Mouse (Mus musculus): Measurements from ENCODE around the gene Samd5.

Gene Samd5

DNA sequence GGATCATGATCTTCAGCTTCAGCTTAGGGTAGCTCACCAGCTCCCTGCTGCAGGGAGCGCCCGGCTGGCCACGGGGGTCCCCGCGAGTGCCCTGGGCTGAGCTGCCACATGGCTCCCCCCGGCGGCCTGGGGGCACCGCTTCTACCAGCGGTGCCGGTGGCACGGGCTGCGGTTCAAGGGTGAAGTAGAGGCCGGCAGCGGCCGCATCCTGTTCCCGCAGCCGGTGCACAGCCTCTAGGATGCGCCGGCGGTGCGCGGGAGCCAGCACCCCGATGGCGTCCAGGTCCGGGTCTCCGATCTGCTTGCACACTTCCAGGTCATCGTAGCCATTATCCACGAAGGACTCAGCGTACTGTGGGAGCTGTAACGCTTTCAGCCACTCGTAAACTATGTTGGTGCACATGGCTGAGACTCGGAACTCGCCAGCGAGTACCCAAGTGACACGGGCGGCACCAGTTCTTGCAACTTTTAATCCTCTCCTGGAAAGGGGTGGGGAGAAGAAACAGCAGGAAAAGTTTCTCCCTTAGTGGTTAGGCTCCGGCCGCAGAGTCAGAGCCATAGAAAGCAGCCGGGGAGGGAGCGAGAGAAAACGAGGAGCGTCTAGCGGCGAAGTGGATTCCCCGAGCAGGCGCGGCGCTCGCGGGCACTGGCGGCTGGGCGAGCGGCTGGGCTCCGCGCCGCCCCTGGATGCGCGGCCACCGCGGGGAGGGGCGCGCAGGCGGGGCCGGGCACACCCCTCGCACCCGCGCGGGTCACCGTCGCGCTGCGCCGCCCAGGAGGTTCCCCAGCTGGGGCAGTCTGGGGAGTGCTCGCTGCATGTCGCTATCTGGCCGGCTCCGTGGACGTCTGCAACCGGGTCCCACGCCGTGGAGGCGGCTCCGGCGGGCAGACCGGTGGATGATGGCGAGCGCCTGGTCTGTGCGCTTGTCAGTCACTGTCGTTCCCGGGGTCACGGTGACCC is at the start of gene Samd5:
Samd5 (minus strand) TSS at position 648 of the 961 bp plus-strand sequence.
- DNase-seq (ENCODE audit: low spot score), result no peak

DNA sequence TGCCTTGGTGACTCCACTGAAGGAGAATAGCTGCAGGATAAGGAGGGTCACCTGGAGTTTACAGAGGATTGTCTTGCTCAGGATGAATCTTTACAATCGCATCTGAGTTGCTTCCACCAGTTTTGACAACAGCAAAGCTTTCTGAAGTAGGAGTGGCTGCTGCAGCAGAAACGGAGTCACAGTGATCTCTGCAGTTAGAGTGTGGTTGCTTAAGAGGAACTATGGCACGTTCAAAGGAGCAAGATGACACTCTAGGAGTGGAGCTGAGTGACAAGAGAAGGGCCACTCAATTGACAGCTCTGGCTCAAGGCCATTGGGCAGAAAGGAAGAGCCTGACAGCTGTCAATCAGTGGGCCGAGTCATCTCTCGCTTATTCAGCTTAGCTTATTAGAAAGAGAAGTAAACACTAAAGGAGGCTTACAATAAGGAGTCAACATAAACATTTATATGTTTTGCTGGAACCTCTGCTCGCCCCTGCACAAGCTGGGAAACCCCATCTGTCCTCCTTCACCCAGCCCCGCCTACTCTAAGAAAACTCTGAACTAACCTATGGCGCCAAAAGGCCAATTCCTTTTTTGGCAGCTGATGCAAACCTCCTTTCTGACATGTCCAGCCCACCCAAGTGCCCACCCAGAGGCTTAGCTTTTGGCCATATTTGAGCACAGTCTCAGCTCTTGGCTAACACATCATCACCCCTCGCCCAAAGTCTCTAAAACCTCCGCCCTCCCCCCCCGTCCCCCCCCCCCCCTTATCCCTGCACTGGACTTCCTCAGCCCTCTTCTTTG is 47.7 kb upstream of the Samd5 start:
- DNase-seq (ENCODE audit: low spot score), result no peak

DNA sequence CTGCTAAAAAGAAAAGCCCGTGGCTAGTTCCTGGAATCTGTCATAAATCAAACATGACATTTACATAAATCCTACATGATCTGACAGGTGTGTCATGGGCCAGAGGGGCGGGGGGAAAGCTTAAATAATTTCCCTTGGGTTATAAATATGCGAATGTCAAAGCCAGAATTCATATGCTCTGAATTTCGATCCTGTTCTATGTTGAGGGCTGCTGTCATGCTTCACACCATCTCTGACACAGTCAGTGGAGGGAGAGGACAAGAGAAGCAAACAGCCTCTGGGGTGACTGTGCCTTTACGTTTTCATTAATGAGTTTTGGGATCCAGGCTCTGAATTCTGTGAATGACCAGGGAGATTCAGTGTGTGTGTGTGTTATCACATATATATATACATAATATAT is 45.0 kb upstream of the Samd5 start:
- DNase-seq (ENCODE audit: low spot score), result no peak

DNA sequence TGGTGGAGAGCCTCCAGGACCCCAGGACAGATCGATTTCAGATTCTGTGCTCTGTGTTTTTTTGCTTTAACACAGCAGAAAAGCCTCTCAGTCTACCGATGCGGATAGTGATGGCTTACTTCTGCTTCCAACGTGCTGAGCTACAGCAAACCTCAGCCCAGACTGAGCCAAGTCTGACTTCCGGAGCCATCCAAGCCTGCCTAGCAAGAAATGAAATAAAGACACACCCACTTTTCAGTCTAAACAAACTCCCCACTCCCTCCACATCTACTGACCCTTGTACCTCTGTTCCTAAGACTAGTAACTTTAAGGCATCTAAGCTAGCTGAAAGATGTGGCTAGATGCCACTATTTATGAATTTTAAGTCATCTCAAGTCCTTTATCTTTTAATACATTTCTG is 43.1 kb upstream of the Samd5 start:
- DNase-seq (ENCODE audit: low spot score), result no peak

DNA sequence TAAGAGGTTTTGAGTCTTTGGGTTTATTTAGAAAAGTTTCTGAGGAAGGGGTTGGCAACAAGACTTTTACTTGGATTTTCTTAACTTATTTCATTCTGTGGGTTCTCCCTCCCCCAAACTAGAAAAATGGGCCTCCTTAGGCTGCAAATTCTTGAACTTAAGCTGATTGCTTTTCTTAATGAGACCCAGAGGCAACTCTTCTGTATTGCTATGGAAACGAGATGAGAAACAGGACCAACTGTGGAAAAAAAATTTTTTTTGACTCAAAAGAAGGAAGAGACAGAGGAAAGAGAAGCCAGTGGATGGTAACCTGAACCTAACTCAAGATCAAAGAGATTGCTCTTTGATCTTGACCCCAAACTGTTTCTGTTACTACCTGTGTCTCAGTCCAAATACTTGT is 29.9 kb upstream of the Samd5 start:
- DNase-seq (ENCODE audit: low spot score), result no peak

DNA sequence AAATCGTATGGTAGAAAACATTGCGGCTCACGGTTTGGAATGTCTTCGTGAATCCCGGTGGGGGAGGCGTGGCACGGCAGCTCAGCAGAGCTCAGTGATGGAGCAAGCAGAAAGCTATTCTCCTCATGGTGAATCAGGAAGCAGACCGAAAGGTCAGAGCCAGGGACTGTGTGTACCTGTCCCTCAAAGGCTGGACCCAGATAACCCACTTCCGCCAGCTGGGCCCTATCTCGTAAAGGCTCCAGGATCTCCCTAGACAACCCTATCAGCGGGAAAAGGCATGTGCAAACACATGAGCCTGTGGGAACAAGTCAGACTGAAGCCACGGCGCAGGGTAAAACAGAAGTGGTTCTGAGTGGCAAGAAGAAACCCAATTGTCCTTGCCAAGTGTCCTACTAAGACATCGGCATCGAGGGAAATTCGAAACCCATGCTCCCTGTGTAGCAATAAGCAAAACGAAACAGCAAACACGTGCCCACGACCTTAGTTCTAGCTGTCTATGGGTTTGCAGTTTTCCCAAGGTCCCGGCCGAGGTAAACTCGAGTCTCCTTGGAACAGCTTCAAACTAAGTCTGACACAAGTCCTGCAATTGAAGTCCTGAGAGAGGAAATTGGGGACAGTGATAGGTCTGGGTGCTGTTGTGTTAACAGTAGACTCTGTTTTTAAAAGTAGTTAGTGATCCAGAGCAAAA is 24.2 kb upstream of the Samd5 start:
- no peak for DNase-seq (ENCODE audit: low spot score)

DNA sequence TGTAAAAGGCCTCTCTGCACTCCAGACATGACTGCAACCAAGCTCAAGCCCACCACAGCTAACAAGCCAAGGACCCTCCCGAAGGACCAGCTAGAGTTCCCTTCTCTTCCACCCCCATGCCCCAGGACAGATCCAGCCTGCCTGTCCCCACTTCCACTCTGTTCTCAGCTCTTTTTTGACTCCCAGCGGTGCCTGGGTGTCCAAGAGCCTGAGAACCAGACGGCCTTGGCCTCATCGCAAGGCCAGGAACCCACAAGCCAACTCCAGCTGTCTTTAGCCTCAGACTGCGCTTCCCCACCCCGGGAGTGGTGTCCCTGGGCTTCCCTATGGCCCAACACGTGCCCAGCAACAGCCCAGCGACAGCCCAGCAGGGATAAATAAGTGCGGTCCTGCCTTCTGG is 23.1 kb upstream of the Samd5 start:
- no peak for DNase-seq (ENCODE audit: low spot score)

DNA sequence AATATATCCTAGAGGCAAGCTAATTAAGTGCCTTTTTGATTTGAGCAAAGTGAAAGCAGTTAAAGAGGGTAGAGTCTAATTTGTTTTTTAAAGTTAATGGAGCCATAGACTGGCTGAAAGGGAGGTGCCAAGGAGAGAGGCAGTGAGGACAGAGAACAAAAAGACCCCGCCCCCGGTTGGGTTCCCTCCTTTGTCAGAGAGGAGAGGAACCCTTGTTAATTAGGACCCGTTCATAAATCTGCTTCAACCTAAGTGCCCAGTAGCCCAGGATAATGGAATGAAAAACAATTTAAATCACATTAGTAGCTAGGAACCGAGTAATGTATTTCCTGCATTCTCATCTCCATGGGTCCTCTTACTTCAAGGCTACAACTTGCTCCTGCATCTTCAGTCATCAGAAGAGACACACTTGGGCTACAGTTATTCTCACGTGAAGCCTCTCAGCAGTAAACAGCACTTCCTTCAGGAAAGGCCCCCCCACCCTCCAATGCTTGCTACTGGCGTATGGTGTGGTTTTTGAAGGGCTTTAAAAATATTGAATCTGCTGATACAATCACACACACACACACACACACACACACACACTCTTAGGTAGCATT is 21.6 kb upstream of the Samd5 start:
- DNase-seq (ENCODE audit: low spot score), result no peak

DNA sequence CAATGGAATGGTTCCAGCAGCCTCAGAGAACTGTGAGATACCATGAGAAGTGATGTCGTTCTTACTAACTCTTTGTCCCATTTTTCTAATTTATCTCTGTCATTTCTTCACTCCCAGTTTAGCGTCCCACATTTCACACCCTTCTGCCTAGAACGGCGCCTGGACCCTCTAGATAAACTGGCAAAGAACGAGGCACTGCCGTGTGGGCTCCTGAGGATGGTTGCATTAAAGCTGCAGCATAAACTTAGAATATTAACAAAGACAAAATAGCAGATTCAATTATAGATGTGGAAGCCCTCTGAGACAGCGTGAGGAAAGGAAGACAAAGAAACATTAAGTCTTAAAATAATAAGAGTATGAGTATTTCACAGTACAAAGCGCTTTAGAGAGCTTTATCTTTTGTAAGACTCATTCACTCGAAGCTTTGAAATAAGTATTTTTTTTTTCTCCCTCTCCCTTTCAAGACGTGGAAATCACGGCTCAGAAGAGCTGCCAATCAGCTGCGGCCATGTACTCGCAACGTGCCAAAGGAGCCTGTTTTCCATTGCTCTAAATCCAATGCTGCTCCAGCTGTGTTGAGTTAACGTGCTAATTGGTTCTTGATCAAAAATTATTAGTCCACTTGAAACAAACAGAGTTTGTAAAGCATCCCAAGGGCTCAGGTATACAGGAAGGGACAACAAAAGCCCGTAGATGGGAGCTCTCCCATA is 19.1 kb upstream of the Samd5 start:
- DNase-seq (ENCODE audit: low spot score), result no peak

DNA sequence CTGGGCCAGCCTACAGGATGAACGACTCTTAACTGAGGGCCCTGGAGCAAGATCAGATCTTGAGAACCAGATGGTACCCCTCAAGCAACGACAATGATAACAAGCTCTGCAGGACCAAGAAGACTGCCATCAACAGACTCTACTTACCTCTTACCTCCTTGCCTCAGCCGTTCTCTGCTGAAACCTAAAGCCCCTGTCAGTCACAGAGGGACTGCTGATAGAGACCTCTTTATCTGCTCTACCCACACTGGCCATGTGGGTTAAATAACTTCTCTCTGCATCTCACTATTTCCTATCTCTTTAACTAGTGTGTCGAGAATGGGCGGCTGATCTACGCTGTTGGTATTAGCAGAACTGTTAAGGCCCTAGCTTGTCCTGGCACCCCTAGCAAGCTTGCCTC is 5.9 kb upstream of the Samd5 start:
- no peak for DNase-seq (ENCODE audit: low spot score)

DNA sequence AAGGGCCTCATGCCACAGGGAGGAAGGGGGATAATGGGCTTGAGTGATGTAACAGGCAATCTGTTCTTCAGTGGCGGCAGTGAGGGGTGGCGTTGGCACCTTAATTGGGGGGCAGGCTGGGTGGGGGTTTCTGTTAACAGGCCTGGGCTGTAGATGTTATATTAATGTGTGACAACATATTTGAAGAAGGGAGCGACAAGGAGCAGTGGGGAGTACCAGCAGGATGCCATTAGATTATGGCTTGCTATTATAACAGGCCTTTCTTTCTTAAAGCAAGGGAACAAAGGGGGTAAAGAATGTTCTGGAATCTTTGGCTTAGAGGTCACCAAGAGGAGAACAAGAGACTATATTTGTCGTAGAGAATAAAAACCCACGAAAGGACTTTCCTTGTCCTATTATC is 4.9 kb upstream of the Samd5 start:
- no peak for DNase-seq (ENCODE audit: low spot score)

DNA sequence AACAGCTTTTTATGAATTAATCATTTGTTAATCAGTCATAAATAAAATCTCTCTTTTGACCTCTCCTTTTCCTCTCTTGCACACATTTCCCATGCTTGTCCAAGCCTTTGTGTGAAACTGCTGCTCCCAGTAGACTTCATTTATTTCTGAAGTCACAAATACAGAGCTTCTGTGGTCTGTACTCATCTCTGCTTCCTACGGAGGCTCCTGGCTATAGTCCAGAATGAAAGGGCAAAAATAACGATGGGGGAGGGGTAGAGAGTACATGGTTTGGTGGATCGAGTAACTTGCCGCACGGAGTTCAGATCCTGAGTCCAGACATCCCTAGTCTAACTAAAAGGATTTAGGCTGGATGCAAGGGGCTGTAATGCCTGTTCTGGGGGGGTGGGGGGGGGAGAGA is 3.1 kb upstream of the Samd5 start:
- no peak for DNase-seq (ENCODE audit: low spot score)

DNA sequence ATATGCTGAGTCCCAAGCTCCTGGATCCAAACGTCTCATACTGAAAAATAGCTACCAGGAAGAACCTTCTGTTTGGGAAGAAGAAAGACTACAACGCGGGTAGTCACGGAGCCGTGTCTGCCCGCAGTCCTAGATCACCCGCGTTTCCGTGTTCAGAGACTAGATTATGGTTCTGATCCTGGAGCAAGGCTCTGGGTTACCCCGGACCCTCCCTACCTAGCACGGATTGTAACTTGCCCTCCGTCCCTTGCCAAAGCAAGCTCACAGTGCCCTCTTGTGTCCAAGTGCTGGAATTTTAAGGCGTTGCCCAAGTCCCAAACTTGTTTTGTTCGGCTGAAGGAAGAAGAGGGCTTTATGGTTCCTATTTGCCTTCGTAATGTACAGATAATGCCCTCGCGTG is 1.9 kb upstream of the Samd5 start:
- no peak for DNase-seq (ENCODE audit: low spot score)

DNA sequence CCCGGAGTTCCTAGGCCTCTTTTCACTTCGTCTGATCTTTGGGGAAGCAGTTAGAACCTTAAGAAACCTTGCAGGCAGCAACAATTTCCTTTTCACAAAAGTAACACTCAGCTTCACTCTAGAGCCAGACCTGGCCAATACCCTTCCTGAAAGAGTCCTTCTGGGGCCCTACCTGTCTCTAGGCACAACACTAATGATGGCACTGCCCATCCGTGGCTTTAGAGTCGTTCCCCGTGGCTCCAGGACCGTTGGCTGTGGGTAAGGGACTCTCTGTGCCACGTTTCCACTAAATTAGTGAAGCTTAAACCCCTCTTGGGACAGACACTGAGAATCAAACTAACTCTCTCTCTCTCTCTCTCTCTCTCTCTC is 1.4 kb upstream of the Samd5 start:
- DNase-seq (ENCODE audit: low spot score), result no peak

DNA sequence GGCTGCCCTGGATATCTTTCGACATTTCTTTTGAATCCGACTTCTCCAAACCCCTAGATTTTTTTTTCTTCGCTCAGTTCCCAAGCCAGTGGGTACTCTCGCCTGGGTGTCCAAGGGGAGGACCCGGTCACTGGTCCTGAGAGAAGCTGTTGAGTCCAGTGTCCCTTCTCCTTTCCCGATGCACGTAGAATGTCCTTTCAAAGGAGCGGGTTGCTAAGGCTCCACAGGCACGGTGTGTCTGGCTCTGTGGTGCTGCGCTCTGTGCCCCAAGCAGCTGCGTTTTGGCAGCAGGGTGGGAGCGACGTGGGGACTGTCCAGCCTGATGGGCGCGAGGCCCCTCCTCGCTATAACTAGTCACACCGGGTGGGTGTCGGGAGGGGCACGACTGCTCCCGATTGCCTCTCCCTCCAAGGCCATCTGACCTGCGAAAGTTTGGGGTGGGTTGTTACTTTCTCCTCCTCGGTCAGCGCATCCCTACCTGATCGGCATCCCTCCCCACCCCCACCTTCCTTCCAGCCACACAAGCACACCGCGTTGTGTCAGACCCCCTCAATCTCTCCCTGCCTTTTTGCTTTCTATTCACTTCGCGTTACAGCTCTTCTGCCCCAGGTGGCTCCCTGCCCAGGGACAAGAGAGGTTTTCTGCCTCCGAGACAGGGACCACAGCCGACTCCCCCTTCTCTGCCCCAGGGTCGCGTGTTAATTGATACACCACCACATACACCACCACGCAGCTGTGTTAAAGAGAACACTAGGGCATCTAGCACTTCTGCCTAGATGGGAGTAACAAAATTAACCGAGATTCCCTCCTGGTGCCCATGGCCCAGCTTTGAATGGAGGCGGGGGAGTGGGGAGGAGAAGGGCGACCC is 776 bp upstream of the Samd5 start:
- no peak for DNase-seq (ENCODE audit: low spot score)

DNA sequence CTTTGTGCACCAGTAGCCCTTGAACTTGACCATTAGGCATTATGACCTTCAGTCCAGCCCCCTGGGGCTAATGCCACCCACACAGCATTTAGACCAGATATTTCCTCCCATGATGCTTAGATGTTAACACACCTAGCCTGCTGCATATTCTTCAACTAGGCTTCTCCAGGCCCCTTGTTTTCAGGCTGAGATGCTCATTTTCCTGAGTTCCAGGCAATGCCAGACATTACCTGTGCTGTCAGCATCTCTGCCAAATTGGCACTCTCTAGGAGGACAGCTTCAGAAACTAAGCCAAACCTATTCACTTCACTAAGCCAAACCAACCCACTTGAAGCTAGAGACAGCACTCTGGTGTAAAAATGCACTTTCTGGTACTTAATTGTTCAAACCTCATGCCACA is 1.7 kb downstream of the Samd5 start:
- no peak for DNase-seq (ENCODE audit: low spot score)

DNA sequence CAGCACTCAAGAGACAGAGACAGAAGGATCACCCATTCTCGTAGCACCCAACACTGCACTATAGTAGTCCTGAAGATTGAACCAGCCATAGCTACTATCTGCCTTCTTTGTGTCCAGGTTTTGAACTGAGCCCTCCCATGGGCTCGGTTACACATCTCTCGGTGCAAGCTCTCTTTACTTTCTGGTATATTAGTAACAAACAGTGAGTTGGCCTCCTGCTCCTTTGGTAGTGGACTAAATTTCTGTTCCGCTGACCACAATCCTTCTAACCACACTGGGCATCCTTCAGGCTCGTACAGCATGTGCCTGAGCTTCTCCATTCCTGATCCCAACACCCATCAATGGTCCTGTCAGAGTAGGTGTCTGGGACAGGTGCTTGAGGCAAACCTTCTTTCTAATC is 2.3 kb downstream of the Samd5 start:
- no peak for DNase-seq (ENCODE audit: low spot score)

DNA sequence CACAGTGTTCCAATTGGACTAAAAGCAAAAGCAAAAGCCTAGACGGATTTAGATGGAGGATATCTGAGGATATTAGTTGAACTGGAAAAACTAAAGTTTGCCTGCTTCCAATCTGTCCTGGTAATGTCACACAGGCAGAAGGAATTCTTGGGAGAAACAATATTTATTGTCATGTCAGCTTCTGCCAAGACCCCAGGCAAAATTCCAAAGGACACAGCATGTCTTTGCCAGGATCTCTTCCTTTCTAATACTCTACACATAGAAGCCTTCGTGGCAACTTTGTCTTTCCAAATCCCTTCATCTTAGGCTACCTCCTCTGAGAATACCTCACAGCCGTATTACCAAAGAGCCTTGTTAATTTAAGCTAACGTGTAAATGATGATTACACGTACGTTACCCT is 4.7 kb downstream of the Samd5 start:
- no peak for DNase-seq (ENCODE audit: low spot score)

DNA sequence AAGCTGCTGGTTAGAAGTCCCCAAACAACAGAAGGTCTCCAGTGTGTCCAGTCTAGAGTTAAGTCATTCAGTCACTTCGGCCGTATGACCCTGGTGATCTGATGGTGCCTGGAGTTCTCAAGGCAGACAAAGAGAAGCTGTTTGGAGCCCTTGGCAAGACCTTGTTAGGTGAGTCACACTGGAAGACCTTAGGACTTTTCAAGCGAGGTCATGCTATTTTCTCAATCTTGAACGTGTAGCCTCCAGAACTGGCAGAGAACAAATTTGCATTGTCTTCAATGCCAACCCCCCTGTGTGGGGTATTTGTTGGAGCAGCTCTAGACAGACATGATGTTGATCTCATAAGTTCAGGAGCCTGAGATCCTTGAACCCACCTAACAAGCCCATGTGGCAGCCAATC is 6.2 kb downstream of the Samd5 start:
- DNase-seq (ENCODE audit: low spot score), result no peak

DNA sequence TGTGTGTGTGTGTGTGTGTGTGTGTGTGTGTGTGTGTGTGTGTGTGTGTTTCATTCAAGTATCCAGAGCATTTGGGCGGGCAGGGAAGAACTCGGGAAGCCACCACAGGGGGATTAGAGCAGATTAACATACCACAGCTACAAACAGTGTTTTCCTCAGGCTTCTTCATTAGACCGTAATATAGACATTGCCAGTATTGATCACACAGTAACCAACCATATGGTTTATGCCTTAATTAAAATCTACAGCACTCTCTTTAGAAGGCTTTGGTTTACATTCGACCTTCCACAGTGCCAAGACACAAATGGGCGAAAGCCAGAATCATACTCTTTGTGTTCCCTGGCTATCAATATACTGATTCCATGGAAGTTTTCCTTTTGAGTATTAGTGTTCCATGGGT is 22.1 kb downstream of the Samd5 start:
- no peak for DNase-seq (ENCODE audit: low spot score)

Measured in spleen, adult 12 weeks (tissue).